Comparison of ENCODE assay signal across 19 mouse cellular contexts in genomic region chr4:101196407-101196806, GRCm38 (mm10).
DNase-seq lines count a peak whose midpoint lies in the region; ATAC-seq and TF ChIP-seq lines count a peak whose summit lies in the region.
"Had no signal": no experiment of that assay in that cellular context is flagged by ENCODE, and none has a peak within 500 bp of the region (broad histone marks: within the 10 kb centered on the region; RNA-seq: fewer than 3 reads in every experiment).

No protein-coding gene starts in this region.

- no peak overlapping the region for H3K4me3 ChIP-seq in liver, adult 2 months (ENCODE audit: insufficient read depth, low read depth, low read length)
- no peak overlapping the region for H3K4me3 ChIP-seq in liver, embryonic 12.5 days
- no peak overlapping the region for H3K4me3 ChIP-seq in liver, postnatal 0 days (ENCODE audit: low read depth, low read length)
- H3K4me3 ChIP-seq: forebrain, embryonic 12.5 days; heart, embryonic 15.5 days; hindbrain, embryonic 15.5 days; intestine, embryonic 15.5 days; midbrain, embryonic 12.5 days had no signal

- TF ChIP-seq EP300 in liver, postnatal 0 days (IDR thresholded peaks at IDR 0.05; ENCODE audit: low read depth), result no peak

- H3K27me3 ChIP-seq in liver, adult 2 months (ENCODE audit: control insufficient read depth, insufficient read depth, low read length), result no peaks in the 10 kb centered on the region
- H3K27me3 ChIP-seq in liver, embryonic 12.5 days (replicated peaks), result no peaks in the 10 kb centered on the region
- no peaks in the 10 kb centered on the region for H3K27me3 ChIP-seq in liver, postnatal 0 days (ENCODE audit: insufficient read depth, low read length)
- H3K27me3 ChIP-seq: forebrain, embryonic 12.5 days; heart, embryonic 15.5 days; hindbrain, embryonic 15.5 days; intestine, embryonic 15.5 days; midbrain, embryonic 12.5 days had no signal

- peaks cover 30% of the 10 kb centered on the region for H3K4me1 ChIP-seq in liver, adult 2 months (ENCODE audit: control insufficient read depth, insufficient read depth, low read length)
- H3K4me1 ChIP-seq in liver, embryonic 12.5 days, result peaks cover 78% of the 10 kb centered on the region
- H3K4me1 ChIP-seq in liver, postnatal 0 days (ENCODE audit: insufficient read depth), result peaks cover 45% of the 10 kb centered on the region
- H3K4me1 ChIP-seq: forebrain, embryonic 12.5 days; hindbrain, embryonic 15.5 days; midbrain, embryonic 12.5 days had no signal

- ATAC-seq in liver, embryonic 12.5 days, result no peak
- ATAC-seq in liver, postnatal 0 days, result no peak
- ATAC-seq: intestine, embryonic 15.5 days had no signal

- H3K4me2 ChIP-seq in liver, embryonic 12.5 days, result no peak overlapping the region
- H3K4me2 ChIP-seq in liver, postnatal 0 days (ENCODE audit: low read depth, low read length), result no peak overlapping the region
- H3K4me2 ChIP-seq: forebrain, embryonic 12.5 days; heart, embryonic 15.5 days; hindbrain, embryonic 15.5 days; intestine, embryonic 15.5 days; liver, embryonic 11.5 days; midbrain, embryonic 12.5 days had no signal

- peak; percentile 69 for DNase-seq in liver, adult 2 months (ENCODE audit: extremely low read depth, low read depth, low spot score)
- DNase-seq in NIH3T3 (ENCODE audit: low read depth), result peak; percentile 39
- peak; percentile 10 for DNase-seq in fat pad, adult 2 months (ENCODE audit: extremely low read depth, low read depth, low spot score)
- DNase-seq in thymus, postnatal 4 days, result no peak
- no peak for DNase-seq in heart, postnatal 25 days (ENCODE audit: low spot score)
- DNase-seq in liver, postnatal 0 days, result no peak
- DNase-seq: cerebellum, postnatal 10 days; kidney, adult 9 months; kidney, postnatal 14 days; layer of hippocampus, postnatal 36 days; lung, adult 2 months; right cerebral cortex, postnatal 14 days had no signal

- WGBS in liver, adult 2 months, result 5% methylated on average over 2 of the region's 2 CpGs
- WGBS in liver, embryonic 12.5 days (ENCODE audit: insufficient replicate concordance), result 74% methylated on average over 2 of the region's 2 CpGs
- WGBS in liver, postnatal 0 days (ENCODE audit: insufficient replicate concordance), result 68% methylated on average over 2 of the region's 2 CpGs

- peaks cover 41% of the 10 kb centered on the region; the same call in 1 of the 2 replicates for H3K79me2 ChIP-seq in liver, adult 2 months (ENCODE audit: control insufficient read depth, insufficient read depth, low read length)

- H3K9me3 ChIP-seq in liver, embryonic 12.5 days (replicated peaks), result no peaks in the 10 kb centered on the region
- H3K9me3 ChIP-seq in liver, postnatal 0 days (ENCODE audit: low read length), result no peaks in the 10 kb centered on the region
- H3K9me3 ChIP-seq: forebrain, embryonic 12.5 days; heart, embryonic 15.5 days; hindbrain, embryonic 15.5 days; intestine, embryonic 15.5 days; midbrain, embryonic 12.5 days had no signal

- no peak for TF ChIP-seq CTCF in liver, adult 2 months (IDR thresholded peaks at IDR 0.05; ENCODE audit: low read depth, low read length)
- TF ChIP-seq CTCF in liver, postnatal 0 days (IDR thresholded peaks at IDR 0.05; ENCODE audit: low read depth), result no peak

- no peak overlapping the region for H3K9ac ChIP-seq in liver, adult 2 months (ENCODE audit: low read depth, low read length)
- no peak overlapping the region for H3K9ac ChIP-seq in liver, embryonic 12.5 days
- H3K9ac ChIP-seq in liver, postnatal 0 days (replicated peaks), result no peak overlapping the region
- H3K9ac ChIP-seq: forebrain, embryonic 12.5 days; heart, embryonic 15.5 days; hindbrain, embryonic 15.5 days; intestine, embryonic 15.5 days; midbrain, embryonic 12.5 days had no signal

- H3K36me3 ChIP-seq in liver, adult 2 months (ENCODE audit: control insufficient read depth, insufficient read depth, low read length), result peaks cover 13% of the 10 kb centered on the region
- peaks cover 9% of the 10 kb centered on the region; the same call in 1 of the 2 replicates for H3K36me3 ChIP-seq in liver, embryonic 12.5 days
- H3K36me3 ChIP-seq in liver, postnatal 0 days (replicated peaks; ENCODE audit: insufficient read depth, low read length), result peaks cover 5% of the 10 kb centered on the region; the same call in 1 of the 2 replicates
- H3K36me3 ChIP-seq: forebrain, embryonic 12.5 days; heart, embryonic 15.5 days; intestine, embryonic 15.5 days; midbrain, embryonic 12.5 days had no signal

- H3K27ac ChIP-seq in liver, adult 2 months (replicated peaks; ENCODE audit: insufficient read depth, low read depth, low read length), result 0 out of 2 replicates have a peak overlapping the region, but pooled peaks have one; percentile 28
- H3K27ac ChIP-seq in liver, embryonic 12.5 days, result no peak overlapping the region
- H3K27ac ChIP-seq in liver, postnatal 0 days (ENCODE audit: low read depth), result no peak overlapping the region
- H3K27ac ChIP-seq: forebrain, embryonic 12.5 days; heart, embryonic 15.5 days; hindbrain, embryonic 15.5 days; intestine, embryonic 15.5 days; midbrain, embryonic 12.5 days had no signal

- no peak for TF ChIP-seq POLR2A in liver, adult 2 months (IDR thresholded peaks at IDR 0.05; ENCODE audit: extremely low read depth, insufficient read depth, low read length)

- intact Hi-C loops in heart, postnatal 25 days (cut with DNase I), result loop anchor here (5.0 kb wide), 1 partner anchor 66 kb away; no protein-coding TSS in a partner anchor

Comparison
In these comparisons a context has a peak if more than half of its experiments do, and no peak if none do; other contexts are left out.
1. DNase-seq: peak in liver, adult 2 months (single experiment), NIH3T3 (single experiment) and fat pad, adult 2 months (single experiment); none in thymus, postnatal 4 days (single experiment), heart, postnatal 25 days (single experiment) and liver, postnatal 0 days (single experiment).